Mouse (Mus musculus) erythroid progenitor cell, adult 5-6 weeks (primary cell): ENCODE results near the gene Dock9. TPM values are rescaled to one million over a fixed set of nuclear protein-coding genes. Genes with fewer than 3 reads are reported as not detected.

Experiments
- ATAC-seq: replicated peaks from 2 replicates; pipeline ENCODE4 v1.8.0; 2016; ENCODE audit warnings: moderate number of reproducible peaks, mild to moderate bottlenecking, moderate TSS enrichment, inconsistent platforms; ENCODE audit not compliant: poor library complexity, low FRiP score, severe bottlenecking
- total RNA-seq, 2 experiments: library from RNA; stranded (forward) in 1 of 2; stranded (reverse) in 1 of 2; fragments of 150-400 nt in 1 of 2; fragments of 186-747, 209-891 nt in 1 of 2; gene quantifications; 2 replicates each; pipeline versions ENCODE4 v1.2.3 to v1.2.4; 2015 to 2017; ENCODE audit warnings: low replicate concordance in 2 of 2

Gene Dock9
- total RNA-seq, 2 experiments from 2014 or later, result 1.1 to 1.7 TPM

DNA sequence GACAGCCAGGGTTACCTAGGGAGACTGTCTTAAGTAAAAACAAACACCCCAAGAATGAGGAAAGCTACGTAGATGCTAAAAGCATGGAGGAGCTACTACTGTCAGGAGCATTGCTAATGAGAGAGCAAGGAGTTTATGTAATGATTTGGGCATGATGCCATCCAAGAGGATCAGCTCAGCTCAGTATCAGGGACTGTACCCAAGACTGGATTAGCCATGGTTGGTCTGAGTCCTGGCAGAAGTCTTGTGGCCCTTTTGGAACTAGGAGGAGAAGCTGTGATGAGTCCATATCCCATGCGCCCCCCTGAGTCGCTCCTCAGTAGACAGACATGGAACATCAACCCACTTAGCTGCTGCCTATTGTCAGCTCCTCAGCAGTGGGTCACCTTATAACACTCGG lies 301.9 kb downstream of the Dock9 start:
- ATAC-seq, result no peak

DNA sequence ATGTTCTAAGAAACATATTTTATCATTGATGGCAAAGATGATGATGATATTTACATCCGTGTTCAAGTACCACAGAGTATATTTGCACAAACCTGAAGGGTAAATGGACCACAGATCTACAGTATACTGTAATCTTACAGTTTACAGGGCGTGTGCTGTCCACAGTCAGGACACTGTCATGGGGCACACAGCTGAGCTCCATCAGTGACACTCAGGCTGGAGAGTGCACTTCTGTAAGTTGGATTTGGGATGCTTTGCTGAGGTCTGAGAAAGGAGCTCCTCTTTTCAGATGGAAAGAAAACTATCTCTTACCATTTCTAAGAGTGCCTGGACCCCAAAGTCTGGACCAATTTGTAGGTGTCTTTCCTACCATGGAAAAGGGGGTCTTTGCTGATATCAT lies 302.5 kb downstream of the Dock9 start:
- no peak for ATAC-seq

- ATAC-seq, result no peak
These were observed 303.4 kb downstream of the Dock9 start for GRCm38 (mm10) chr14:121494238-121494637.

- no peak for ATAC-seq
These were observed 303.9 kb downstream of the Dock9 start for GRCm38 (mm10) chr14:121493712-121494111.

DNA sequence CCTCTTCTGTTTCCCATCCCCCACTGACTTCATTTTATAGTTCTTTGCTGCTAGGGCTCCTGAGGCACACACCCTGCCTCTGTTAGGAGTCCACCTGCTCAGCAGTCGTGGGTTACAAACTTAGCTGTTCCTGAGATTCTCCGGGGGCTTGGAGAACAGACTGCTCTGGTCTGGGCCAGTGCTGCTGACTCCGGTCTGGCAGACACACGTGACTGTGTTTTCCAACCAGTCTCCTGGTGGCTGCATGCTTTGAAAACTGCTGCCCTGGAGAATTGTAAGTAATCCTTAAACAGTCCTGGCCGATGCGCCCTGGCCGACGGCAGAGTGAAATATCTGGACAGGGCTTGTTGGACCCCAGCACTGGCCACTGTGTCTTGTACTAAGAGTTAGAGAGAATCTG lies 305.3 kb downstream of the Dock9 start:
- ATAC-seq, result no peak

Other genes starting within 250 kb of the Dock9 start
- 8.4 and 23.4 TPM in 2 replicates for gene Ubac2, start 80.8 kb upstream of the Dock9 start, total RNA-seq (2015; ENCODE audit: low replicate concordance)
- gene Ubac2, start 80.8 kb upstream of the Dock9 start, total RNA-seq (2017; ENCODE audit: low replicate concordance), result 6.2 and 6.4 TPM in 2 replicates
- 4.0 TPM in 1 of 2 replicates, not detected in the other for gene Gpr18, start 117.9 kb upstream of the Dock9 start, total RNA-seq (2015; ENCODE audit: low replicate concordance)
- gene Gpr18, start 117.9 kb upstream of the Dock9 start, total RNA-seq (2017; ENCODE audit: low replicate concordance), result 0.64 and 2.9 TPM in 2 replicates
- gene Gpr183, start 167.4 kb upstream of the Dock9 start, total RNA-seq (2015; ENCODE audit: low replicate concordance), result 2.5 and 4.3 TPM in 2 replicates
- gene Gpr183, start 167.4 kb upstream of the Dock9 start, total RNA-seq (2017; ENCODE audit: low replicate concordance), result 1.2 and 1.5 TPM in 2 replicates
- not detected in 2 replicates for gene Timm8a2, start 236.8 kb upstream of the Dock9 start, total RNA-seq (2015; ENCODE audit: low replicate concordance)
- gene Timm8a2, start 236.8 kb upstream of the Dock9 start, total RNA-seq (2017; ENCODE audit: low replicate concordance), result not detected in 2 replicates